Mouse (Mus musculus): ENCODE results near the gene Fbxo7.

DNA sequence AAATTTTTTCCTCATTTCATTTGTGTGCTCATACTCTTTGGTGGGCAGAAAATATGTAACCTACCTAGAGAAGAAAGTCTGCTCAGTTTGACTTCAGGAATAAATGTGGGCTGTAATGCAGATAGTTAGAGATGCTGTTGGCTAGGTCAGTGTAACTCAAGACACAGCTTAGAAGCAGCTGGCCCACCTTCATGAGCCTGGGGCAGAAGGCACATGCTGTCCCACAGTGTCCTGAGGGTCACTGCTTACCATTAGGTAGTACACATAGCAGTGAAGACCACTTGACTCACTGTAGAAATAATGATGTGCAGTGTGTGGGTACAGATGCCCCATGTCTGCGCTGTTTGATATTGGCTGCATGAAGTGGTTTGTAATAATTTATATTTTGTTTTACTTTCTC, 24.6 kb downstream of the Fbxo7 start:
- TF ChIP-seq POLR2A (IDR thresholded peaks at IDR 0.05; ENCODE audit: insufficient read length, low read depth) (no peak), USF1 (IDR thresholded peaks at IDR 0.05; ENCODE audit: low read depth) (no peak), SRF (IDR thresholded peaks at IDR 0.05; ENCODE audit: control insufficient read depth, insufficient read length, low read depth) (no peak), TCF12 (IDR thresholded peaks at IDR 0.05; ENCODE audit: insufficient read depth, poor library complexity, severe bottlenecking) (no peak), MAX (IDR thresholded peaks at IDR 0.05; ENCODE audit: low read depth) (no peak), CEBPB (IDR thresholded peaks at IDR 0.05; ENCODE audit: insufficient read depth, poor library complexity, severe bottlenecking) (no peak)
